Mouse (Mus musculus) lung, postnatal 0 days (tissue): ENCODE measurements around the gene Tm2d1. TPM values are rescaled to one million over a fixed set of nuclear protein-coding genes. Genes with fewer than 3 reads are reported as not detected.
"Not testable (repeated sequence)": the region's sequence is repeated elsewhere in the genome, so short reads cannot be mapped to it uniquely, and the experiment has no call there.

Experiments used
- ATAC-seq: fragments of 200-750 bp; cut with Nextera tagmentation; 2 replicates; pipeline ENCODE4 v1.8.0; 2017; ENCODE audit warnings: moderate library complexity
- DNase-seq: peaks from one replicate; pipeline ENCODE4 v3.0.0-alpha.2; 2016; ENCODE audit warnings: low spot score
- H3K27ac ChIP-seq: fragments of 300-500 bp; sonication (generic); 2 replicates; pipeline ENCODE4 v1.5.1; 2014; ENCODE audit warnings: antibody characterized with exemption, mild to moderate bottlenecking, low read length, mixed read lengths
- H3K27me3 ChIP-seq: fragments of 300-500 bp; sonication (generic); replicated peaks from 2 replicates; pipeline ENCODE4 v1.6.1; 2014; ENCODE audit warnings: low read length, mixed read lengths; ENCODE audit not compliant: insufficient read depth
- H3K36me3 ChIP-seq: fragments of 300-500 bp; sonication (generic); 2 replicates; pipeline ENCODE4 v1.6.1; 2014; ENCODE audit warnings: low read length, mixed read lengths; ENCODE audit not compliant: insufficient read depth
- H3K4me1 ChIP-seq: fragments of 300-500 bp; sonication (generic); 2 replicates; pipeline ENCODE4 v1.6.1; 2014; ENCODE audit warnings: antibody characterized with exemption, low read depth, low read length, mixed read lengths; ENCODE audit not compliant: insufficient read depth
- H3K4me2 ChIP-seq: fragments of 300-500 bp; sonication (generic); replicated peaks from 2 replicates; pipeline ENCODE4 v1.6.1; 2014; ENCODE audit warnings: low read depth, mild to moderate bottlenecking, low read length, moderate library complexity, mixed read lengths
- H3K4me3 ChIP-seq: fragments of 300-500 bp; sonication (generic); 2 replicates; pipeline ENCODE4 v1.5.1; 2014; ENCODE audit warnings: low read depth, low read length
- H3K9ac ChIP-seq: fragments of 300-500 bp; sonication (generic); replicated peaks from 2 replicates; pipeline ENCODE4 v1.6.1; 2014; ENCODE audit warnings: low read depth, mild to moderate bottlenecking
- H3K9me3 ChIP-seq: fragments of 300-500 bp; sonication (generic); 2 replicates; pipeline ENCODE4 v1.6.1; 2016; ENCODE audit warnings: low read length, mixed read lengths
- CTCF ChIP-seq: IDR thresholded peaks from 2 replicates; pipeline ENCODE4 v1.5.1; 2016; ENCODE audit warnings: antibody characterized with exemption, mild to moderate bottlenecking
- EP300 ChIP-seq: IDR thresholded peaks from 2 replicates; pipeline ENCODE4 v1.6.1; 2016; ENCODE audit warnings: antibody characterized with exemption, mild to moderate bottlenecking, control low read depth
- WGBS: fragments of 180-500 bp; shearing (Covaris S2); extraction: QIAGEN DNeasy Blood & Tissue Kit; methylation state at CpG from one replicate; pipeline ENCODE4 v1.1.7; 2014; 5-methylcytosine and 5-hydroxymethylcytosine counted together
- polyA plus RNA-seq: library from polyadenylated mRNA; unstranded; fragments of >200 nt; fragmentation: Nextera tagmentation; extraction: Ambion mirVana; gene quantifications from 2 replicates; pipeline ENCODE4 v1.2.1, GENCODE M21; 2015

The Tm2d1 gene
- 110 and 119 TPM in 2 replicates for polyA plus RNA-seq

DNA sequence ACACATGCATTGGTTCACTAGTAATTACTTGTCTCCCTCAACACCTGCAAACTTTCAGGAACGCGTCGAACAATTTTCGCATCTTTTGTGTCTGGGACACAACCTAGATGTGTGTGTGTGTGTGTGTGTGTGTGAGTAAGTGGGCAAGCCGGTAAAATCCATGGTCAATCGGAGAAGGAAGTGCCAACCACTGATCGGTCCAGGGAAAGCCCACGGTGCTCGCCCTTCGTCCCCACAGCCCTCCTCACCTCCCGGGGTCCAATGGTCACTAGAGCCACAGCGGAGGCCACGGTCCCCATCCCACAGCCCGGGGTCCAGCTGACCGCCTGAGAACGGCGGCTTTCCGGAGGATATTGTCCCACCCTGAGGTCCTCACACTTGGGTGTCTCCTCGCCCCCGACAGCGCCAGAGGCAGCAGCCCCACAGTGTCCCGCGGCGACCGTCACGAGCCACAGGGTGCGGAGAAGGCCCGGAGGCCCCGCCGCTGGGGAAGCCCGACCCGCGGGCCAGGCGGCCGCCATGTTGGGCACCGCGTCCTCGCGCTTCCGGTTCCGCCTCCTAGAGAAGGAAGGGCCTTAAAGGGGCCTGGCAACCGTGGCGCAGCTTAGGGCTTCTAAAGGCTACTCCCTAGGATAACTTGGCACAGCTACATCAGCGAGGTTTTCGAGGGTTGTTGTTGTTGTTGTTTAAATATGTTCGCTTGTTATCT lies at the start of gene Tm2d1:
Tm2d1 (minus strand) TSS at position 591 of the 709 bp plus-strand sequence.
- H3K36me3 ChIP-seq: no peaks in the 10 kb centered on the region
- H3K9ac ChIP-seq: peak within 1 kb of the TSS; percentile 94
- ATAC-seq (peak; percentile 98), DNase-seq (peak; percentile 94)
- H3K9me3 ChIP-seq: no peaks in the 10 kb centered on the region
- no peak for TF ChIP-seq EP300
- TF ChIP-seq CTCF: no peak
- H3K27me3 ChIP-seq: no peaks in the 10 kb centered on the region
- H3K27ac ChIP-seq: peak within 1 kb of the TSS; percentile 54
- H3K4me3 ChIP-seq: peak within 1 kb of the TSS; percentile 97
- no peaks in the 10 kb centered on the region; the same call in 1 of the 2 replicates for H3K4me1 ChIP-seq
- under 1% methylated on average over 41 of the region's 46 CpGs for WGBS
- H3K4me2 ChIP-seq: peak within 1 kb of the TSS; percentile 62

- H3K36me3 ChIP-seq: 0 out of 2 replicates have a peak, but pooled peaks cover 9% of the 10 kb centered on the region
- 66% methylated on average over 8 of the region's 8 CpGs for WGBS
- no peaks in the 10 kb centered on the region for H3K9me3 ChIP-seq
- H3K27me3 ChIP-seq: no peaks in the 10 kb centered on the region
- H3K27ac ChIP-seq: no peak overlapping the region
- no peak for ATAC-seq
- peak; percentile 25 for DNase-seq
- TF ChIP-seq CTCF (no peak), EP300 (no peak)
- H3K4me3 ChIP-seq: no peak overlapping the region
- no peaks in the 10 kb centered on the region for H3K4me1 ChIP-seq
- H3K9ac ChIP-seq: no peak overlapping the region
- H3K4me2 ChIP-seq: no peak overlapping the region
Measured at GRCm38 (mm10) chr4:98428371-98428770, 45.3 kb upstream of the Tm2d1 start.

DNA sequence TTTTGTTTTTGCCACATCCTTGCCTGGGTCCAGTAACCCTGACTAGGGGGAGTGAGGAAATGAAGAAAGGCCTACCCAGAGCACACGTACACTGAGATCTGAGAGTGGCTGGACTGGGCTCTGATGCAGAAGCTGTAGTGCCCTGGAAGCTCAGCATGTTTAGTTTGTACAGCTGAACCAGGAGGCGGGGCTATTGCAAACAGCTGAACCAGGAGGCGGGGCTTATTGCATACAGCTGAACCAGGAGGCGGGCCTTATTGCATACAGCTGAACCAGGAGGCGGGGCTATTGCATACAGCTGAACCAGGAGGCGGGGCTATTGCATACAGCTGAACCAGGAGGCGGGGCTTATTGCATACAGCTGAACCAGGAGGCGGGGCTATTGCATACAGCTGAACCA lies 32.0 kb upstream of the Tm2d1 start:
- not testable (repeated sequence) for H3K27ac ChIP-seq, ATAC-seq, H3K4me2 ChIP-seq, H3K4me1 ChIP-seq, H3K27me3 ChIP-seq, DNase-seq, H3K4me3 ChIP-seq, H3K36me3 ChIP-seq, H3K9me3 ChIP-seq, H3K9ac ChIP-seq
- over 99% methylated on average over 8 of the region's 8 CpGs for WGBS

DNA sequence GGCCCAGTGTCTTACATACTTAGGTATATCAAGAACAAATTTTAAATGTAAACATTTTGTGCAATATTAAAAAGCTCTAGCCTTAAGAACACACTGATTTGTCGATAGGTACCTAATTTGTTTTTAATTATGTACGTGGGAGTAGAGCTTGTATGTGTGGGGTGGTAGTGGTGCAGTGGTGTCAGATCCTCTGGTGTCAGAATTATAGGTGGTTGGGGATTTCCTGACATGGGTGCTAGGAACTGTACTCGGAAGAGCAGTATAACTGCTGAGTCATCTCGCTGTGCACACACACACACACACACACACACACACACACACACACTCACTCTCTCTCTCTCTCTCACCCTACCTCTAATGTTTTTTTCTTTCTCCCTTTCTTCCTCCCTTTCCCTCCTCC lies 25.3 kb upstream of the Tm2d1 start:
- Histone ChIP-seq H3K27me3 (no peaks in the 10 kb centered on the region), H3K36me3 (peaks cover 4% of the 10 kb centered on the region), H3K27ac (no peak overlapping the region), H3K4me3 (no peak overlapping the region), H3K9ac (no peak overlapping the region), H3K4me2 (no peak overlapping the region), H3K4me1 (no peaks in the 10 kb centered on the region), H3K9me3 (no peaks in the 10 kb centered on the region)
- no peak for TF ChIP-seq EP300
- DNase-seq: no peak
- WGBS: 89% methylated on average over 4 of the region's 4 CpGs
- ATAC-seq: no peak

GRCm38 (mm10) chr4:98404412-98404811 lies 21.3 kb upstream of the Tm2d1 start:
- peaks cover 5% of the 10 kb centered on the region; the same call in 1 of the 2 replicates for H3K4me1 ChIP-seq
- no peaks in the 10 kb centered on the region for H3K9me3 ChIP-seq
- 87% methylated on average over 6 of the region's 6 CpGs for WGBS
- no peaks in the 10 kb centered on the region for H3K36me3 ChIP-seq
- no peaks in the 10 kb centered on the region for H3K27me3 ChIP-seq
- H3K4me3 ChIP-seq: no peak overlapping the region
- TF ChIP-seq EP300: no peak
- TF ChIP-seq CTCF: no peak
- no peak overlapping the region for H3K4me2 ChIP-seq
- ATAC-seq (no peak), DNase-seq (no peak)
- H3K9ac ChIP-seq: no peak overlapping the region
- no peak overlapping the region for H3K27ac ChIP-seq

DNA sequence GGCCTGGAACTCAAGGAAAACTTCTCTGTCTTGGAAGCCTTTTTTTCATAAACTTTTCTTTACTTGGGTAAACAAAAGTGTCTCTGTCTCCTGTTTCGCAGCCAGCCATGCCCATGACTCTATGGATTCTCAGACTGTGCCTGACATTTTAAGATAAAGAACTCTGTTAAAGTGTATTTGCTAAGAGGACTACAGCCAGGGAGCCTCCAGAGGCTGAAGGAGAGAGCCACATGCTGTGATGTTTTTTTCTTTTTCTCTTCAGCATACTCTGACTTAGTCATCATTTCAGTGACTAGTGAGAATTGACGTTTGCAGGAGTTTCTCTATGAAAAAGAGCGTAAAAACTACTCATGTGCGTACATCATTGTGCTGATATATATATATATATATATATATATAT lies 20.4 kb upstream of the Tm2d1 start:
- WGBS: 63% methylated on average over 4 of the region's 4 CpGs
- no peak overlapping the region for H3K27ac ChIP-seq
- H3K4me3 ChIP-seq: no peak overlapping the region
- TF ChIP-seq CTCF (no peak), EP300 (no peak)
- no peaks in the 10 kb centered on the region for H3K36me3 ChIP-seq
- no peak for ATAC-seq
- no peaks in the 10 kb centered on the region for H3K9me3 ChIP-seq
- no peak overlapping the region for H3K4me2 ChIP-seq
- no peak overlapping the region for H3K9ac ChIP-seq
- peaks cover 5% of the 10 kb centered on the region; the same call in 1 of the 2 replicates for H3K4me1 ChIP-seq
- DNase-seq: no peak
- H3K27me3 ChIP-seq: no peaks in the 10 kb centered on the region
